Mouse (Mus musculus): ENCODE data around the gene Dctpp1. TPM values are rescaled to one million over a fixed set of nuclear protein-coding genes. Genes with fewer than 3 reads are reported as not detected.
A peak's percentile ranks its signal among the peaks of the same experiment; 100 is the strongest.

The Dctpp1 gene
- total and polyA plus RNA-seq, 2 experiments from 2014 or later, result 90.8 to 138 TPM

- no peaks in the 10 kb centered on the region for H3K4me1 ChIP-seq (ENCODE audit: insufficient read depth)
- H3K27me3 ChIP-seq (ENCODE audit: insufficient read depth, low read length), result no peaks in the 10 kb centered on the region
- no peaks in the 10 kb centered on the region for H3K36me3 ChIP-seq (ENCODE audit: insufficient read depth)
- DNase-seq (peak; percentile 76), ATAC-seq (peak; percentile 53)
- no peak overlapping the region for H3K27ac ChIP-seq (ENCODE audit: low read depth, low read length)
- H3K4me3 ChIP-seq (ENCODE audit: low read depth, low read length), result peak overlapping the region; percentile 20
- peak; percentile 89 for TF ChIP-seq CTCF (IDR thresholded peaks at IDR 0.05; ENCODE audit: low read depth)
- H3K4me2 ChIP-seq (ENCODE audit: low read depth), result peak overlapping the region; percentile 44
- H3K9ac ChIP-seq, result no peak overlapping the region
- no peaks in the 10 kb centered on the region for H3K9me3 ChIP-seq (ENCODE audit: low read length)
- whole genome bisulfite sequencing, result 26% methylated on average over 33 of the region's 33 CpGs
Measured at GRCm38 (mm10) chr7:127214981-127215871, 45.3 kb downstream of the Dctpp1 start.

DNA sequence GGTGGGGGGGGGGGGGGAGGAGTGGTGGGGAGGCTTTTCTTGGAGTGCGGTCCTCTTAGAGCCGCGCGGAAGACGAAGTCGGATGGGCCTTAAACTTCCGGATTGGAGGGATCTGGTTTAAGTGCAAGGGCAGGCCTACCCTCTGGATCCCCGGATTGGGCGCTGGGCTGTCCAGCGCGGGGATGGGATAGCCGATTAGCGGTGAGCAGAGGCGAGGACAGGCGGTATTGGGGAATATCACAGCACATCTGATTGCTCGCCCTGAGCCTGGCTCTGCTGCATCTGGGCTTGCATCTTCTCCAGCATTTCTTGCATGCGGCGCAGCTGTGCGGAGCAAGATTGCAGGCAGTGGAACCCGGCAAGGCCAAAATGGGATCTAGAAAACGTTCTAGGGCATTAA is 46.0 kb downstream of the Dctpp1 start:
- no peak overlapping the region for H3K4me3 ChIP-seq (ENCODE audit: low read depth, low read length)
- H3K36me3 ChIP-seq (ENCODE audit: insufficient read depth), result no peaks in the 10 kb centered on the region
- no peak for ATAC-seq
- H3K9me3 ChIP-seq (ENCODE audit: low read length), result no peaks in the 10 kb centered on the region
- peaks cover 2% of the 10 kb centered on the region; the same call in 1 of the 2 replicates for H3K4me1 ChIP-seq (ENCODE audit: insufficient read depth)
- no peak for TF ChIP-seq CTCF (IDR thresholded peaks at IDR 0.05; ENCODE audit: low read depth)
- WGBS, result 44% methylated on average over 21 of the region's 21 CpGs
- H3K4me2 ChIP-seq (ENCODE audit: low read depth), result no peak overlapping the region
- no peak overlapping the region for H3K9ac ChIP-seq
- H3K27me3 ChIP-seq (ENCODE audit: insufficient read depth, low read length), result no peaks in the 10 kb centered on the region
- no peak overlapping the region for H3K27ac ChIP-seq (ENCODE audit: low read depth, low read length)
- no peak for DNase-seq

GRCm38 (mm10) chr7:127213930-127214329 is 46.6 kb downstream of the Dctpp1 start:
- Histone ChIP-seq H3K4me2 (ENCODE audit: low read depth) (no peak overlapping the region), H3K27ac (ENCODE audit: low read depth, low read length) (no peak overlapping the region), H3K9me3 (ENCODE audit: low read length) (no peaks in the 10 kb centered on the region), H3K27me3 (ENCODE audit: insufficient read depth, low read length) (no peaks in the 10 kb centered on the region), H3K4me1 (ENCODE audit: insufficient read depth) (peaks cover 5% of the 10 kb centered on the region; the same call in 1 of the 2 replicates), H3K4me3 (ENCODE audit: low read depth, low read length) (no peak overlapping the region), H3K36me3 (ENCODE audit: insufficient read depth) (no peaks in the 10 kb centered on the region), H3K9ac (no peak overlapping the region)
- ATAC-seq, result no peak
- WGBS, result 61% methylated on average over 12 of the region's 12 CpGs
- no peak for DNase-seq
- TF ChIP-seq CTCF (IDR thresholded peaks at IDR 0.05; ENCODE audit: low read depth), result no peak

- Histone ChIP-seq H3K9ac (no peak overlapping the region), H3K27me3 (ENCODE audit: insufficient read depth, low read length) (no peaks in the 10 kb centered on the region), H3K36me3 (ENCODE audit: insufficient read depth) (no peaks in the 10 kb centered on the region), H3K4me1 (ENCODE audit: insufficient read depth) (peaks cover 5% of the 10 kb centered on the region; the same call in 1 of the 2 replicates), H3K4me3 (ENCODE audit: low read depth, low read length) (no peak overlapping the region), H3K9me3 (ENCODE audit: low read length) (no peaks in the 10 kb centered on the region), H3K4me2 (ENCODE audit: low read depth) (no peak overlapping the region), H3K27ac (ENCODE audit: low read depth, low read length) (no peak overlapping the region)
- ATAC-seq, result no peak
- peak; percentile 73 for TF ChIP-seq CTCF (IDR thresholded peaks at IDR 0.05; ENCODE audit: low read depth)
- WGBS, result 38% methylated on average over 7 of the region's 7 CpGs
- DNase-seq, result no peak
Measured at GRCm38 (mm10) chr7:127213485-127213884, 47.0 kb downstream of the Dctpp1 start.

DNA sequence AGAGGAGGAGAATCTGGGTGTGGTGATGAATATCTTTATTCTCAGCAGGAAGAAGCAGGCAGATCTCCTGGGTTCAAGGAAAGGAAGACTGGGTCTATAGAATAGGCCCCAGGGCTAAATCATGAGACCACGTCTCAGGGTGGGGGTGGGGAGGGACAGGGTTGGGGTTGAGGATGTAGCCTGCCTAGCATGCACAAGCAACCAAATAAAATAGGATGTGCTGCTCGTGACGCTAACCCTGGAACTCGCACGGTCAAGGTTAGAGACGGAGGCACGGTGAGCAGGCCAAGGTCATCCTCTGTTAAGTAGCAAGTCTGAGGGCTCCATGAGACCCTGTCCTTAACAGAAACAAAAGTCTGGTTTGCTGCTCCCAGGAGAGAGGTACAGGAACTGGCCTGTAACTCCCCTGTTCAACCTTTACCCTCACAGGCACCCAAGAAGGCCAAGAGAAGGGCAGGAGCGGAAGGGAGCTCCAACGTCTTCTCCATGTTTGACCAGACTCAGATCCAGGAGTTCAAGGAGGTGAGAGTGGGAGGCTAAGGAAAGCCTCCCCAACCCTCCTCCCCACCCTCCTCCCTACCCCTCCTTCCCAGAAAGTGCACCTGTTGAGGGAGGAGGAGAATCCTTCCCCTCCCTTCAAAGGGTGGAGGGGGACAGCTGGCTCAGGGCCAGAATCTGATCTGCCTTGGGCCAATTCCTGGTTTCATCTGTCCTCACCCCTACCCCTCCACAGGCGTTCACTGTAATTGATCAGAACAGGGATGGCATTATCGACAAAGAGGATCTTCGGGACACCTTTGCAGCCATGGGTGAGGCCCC is 47.9 kb downstream of the Dctpp1 start:
- ATAC-seq, result no peak
- no peak for DNase-seq
- no peak overlapping the region for H3K4me2 ChIP-seq (ENCODE audit: low read depth)
- no peak overlapping the region for H3K4me3 ChIP-seq (ENCODE audit: low read depth, low read length)
- no peak overlapping the region for H3K9ac ChIP-seq
- no peak overlapping the region for H3K27ac ChIP-seq (ENCODE audit: low read depth, low read length)
- no peaks in the 10 kb centered on the region for H3K9me3 ChIP-seq (ENCODE audit: low read length)
- H3K4me1 ChIP-seq (ENCODE audit: insufficient read depth), result peaks cover 5% of the 10 kb centered on the region; the same call in 1 of the 2 replicates
- 92% methylated on average over 12 of the region's 12 CpGs for WGBS
- no peak for TF ChIP-seq CTCF (IDR thresholded peaks at IDR 0.05; ENCODE audit: low read depth)
- no peaks in the 10 kb centered on the region for H3K36me3 ChIP-seq (ENCODE audit: insufficient read depth)
- no peaks in the 10 kb centered on the region for H3K27me3 ChIP-seq (ENCODE audit: insufficient read depth, low read length)

GRCm38 (mm10) chr7:127211014-127211745 is 49.3 kb downstream of the Dctpp1 start:
- H3K9me3 ChIP-seq (ENCODE audit: low read length), result no peaks in the 10 kb centered on the region
- no peak overlapping the region for H3K4me3 ChIP-seq (ENCODE audit: low read depth, low read length)
- no peak overlapping the region for H3K27ac ChIP-seq (ENCODE audit: low read depth, low read length)
- no peak overlapping the region for H3K9ac ChIP-seq
- no peak overlapping the region for H3K4me2 ChIP-seq (ENCODE audit: low read depth)
- TF ChIP-seq CTCF (IDR thresholded peaks at IDR 0.05; ENCODE audit: low read depth), result no peak
- ATAC-seq (no peak), DNase-seq (no peak)
- no peaks in the 10 kb centered on the region for H3K36me3 ChIP-seq (ENCODE audit: insufficient read depth)
- WGBS, result 77% methylated on average over 5 of the region's 5 CpGs
- peaks cover 15% of the 10 kb centered on the region for H3K4me1 ChIP-seq (ENCODE audit: insufficient read depth)
- H3K27me3 ChIP-seq (ENCODE audit: insufficient read depth, low read length), result no peaks in the 10 kb centered on the region

Measured in forebrain, postnatal 0 days (tissue).